Mouse (Mus musculus) cortical plate, adult 2 months (tissue): ENCODE data around the gene Gp2. TPM values are rescaled to one million over a fixed set of nuclear protein-coding genes. Genes with fewer than 3 reads are reported as not detected.
A peak's percentile ranks its signal among the peaks of the same experiment; 100 is the strongest.

Experiments used
- H3K27ac ChIP-seq: fragments of 200-500 bp; 2 replicates; pipeline ENCODE4 v1.5.1; 2012; ENCODE audit warnings: low read length, control low read depth, inconsistent platforms; ENCODE audit not compliant: insufficient read depth
- H3K4me1 ChIP-seq: fragments of 200-500 bp; 2 replicates; pipeline ENCODE4 v1.6.1; 2011; ENCODE audit warnings: low read length; ENCODE audit not compliant: control insufficient read depth, insufficient read depth
- H3K4me3 ChIP-seq: fragments of 200-500 bp; 2 replicates; pipeline ENCODE4 v1.5.1; 2011; ENCODE audit warnings: mild to moderate bottlenecking, low read length, control low read depth; ENCODE audit not compliant: insufficient read depth
- CTCF ChIP-seq: fragments of 200-500 bp; IDR thresholded peaks from 2 replicates; pipeline ENCODE4 v1.5.1; 2011; ENCODE audit warnings: mild to moderate bottlenecking, control low read depth, low read length; ENCODE audit not compliant: insufficient read depth; ENCODE audit errors: extremely low read depth
- POLR2A ChIP-seq: fragments of 200-500 bp; IDR thresholded peaks from 2 replicates; pipeline ENCODE4 v1.6.1; 2011; ENCODE audit warnings: mild to moderate bottlenecking, low read length, control low read depth; ENCODE audit not compliant: insufficient read depth; ENCODE audit errors: extremely low read depth
- polyA plus RNA-seq: library from polyadenylated mRNA; depleted of rRNA; stranded (reverse); fragments of >200 nt; gene quantifications from 2 replicates; pipeline ENCODE4 v1.2.3, GENCODE M21; 2012; rRNA removed

The Gp2 gene
- polyA plus RNA-seq, 1 experiment = not detected

- H3K4me3 ChIP-seq = no peak overlapping the region
- TF ChIP-seq CTCF (peak; percentile 80), POLR2A (no peak)
- H3K27ac ChIP-seq = no peak overlapping the region
- no peaks in the 10 kb centered on the region for H3K4me1 ChIP-seq
Observed at GRCm38 (mm10) chr7:119427180-119427616, 31.9 kb downstream of the Gp2 start.

GRCm38 (mm10) chr7:119420730-119421129, 38.4 kb downstream of the Gp2 start:
- Histone ChIP-seq H3K4me3 (no peak overlapping the region), H3K4me1 (no peaks in the 10 kb centered on the region; the same call in 1 of the 2 replicates), H3K27ac (no peak overlapping the region)
- TF ChIP-seq CTCF (no peak), POLR2A (no peak)

DNA sequence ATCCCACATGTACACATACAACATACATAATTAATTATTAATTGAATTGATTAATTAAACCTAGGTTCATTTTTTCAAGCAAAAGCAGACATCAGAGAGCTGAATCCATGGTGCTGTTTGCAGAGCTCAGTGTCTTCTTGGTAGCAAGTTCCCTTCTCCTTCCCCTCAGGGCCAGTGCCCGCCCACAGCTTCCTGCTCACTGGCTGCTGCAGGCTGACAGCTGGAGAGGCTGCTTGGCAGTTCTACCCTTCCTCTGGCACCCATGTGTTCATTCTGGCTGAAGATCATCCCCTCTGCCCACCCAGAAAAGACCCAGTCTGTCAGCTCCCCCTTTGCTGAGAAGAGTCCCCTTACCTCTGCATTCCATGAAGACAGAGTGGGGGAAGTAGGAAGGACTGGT, 40.6 kb downstream of the Gp2 start:
- H3K27ac ChIP-seq = no peak overlapping the region
- no peaks in the 10 kb centered on the region; the same call in 1 of the 2 replicates for H3K4me1 ChIP-seq
- TF ChIP-seq CTCF = no peak
- no peak for TF ChIP-seq POLR2A
- H3K4me3 ChIP-seq = no peak overlapping the region

DNA sequence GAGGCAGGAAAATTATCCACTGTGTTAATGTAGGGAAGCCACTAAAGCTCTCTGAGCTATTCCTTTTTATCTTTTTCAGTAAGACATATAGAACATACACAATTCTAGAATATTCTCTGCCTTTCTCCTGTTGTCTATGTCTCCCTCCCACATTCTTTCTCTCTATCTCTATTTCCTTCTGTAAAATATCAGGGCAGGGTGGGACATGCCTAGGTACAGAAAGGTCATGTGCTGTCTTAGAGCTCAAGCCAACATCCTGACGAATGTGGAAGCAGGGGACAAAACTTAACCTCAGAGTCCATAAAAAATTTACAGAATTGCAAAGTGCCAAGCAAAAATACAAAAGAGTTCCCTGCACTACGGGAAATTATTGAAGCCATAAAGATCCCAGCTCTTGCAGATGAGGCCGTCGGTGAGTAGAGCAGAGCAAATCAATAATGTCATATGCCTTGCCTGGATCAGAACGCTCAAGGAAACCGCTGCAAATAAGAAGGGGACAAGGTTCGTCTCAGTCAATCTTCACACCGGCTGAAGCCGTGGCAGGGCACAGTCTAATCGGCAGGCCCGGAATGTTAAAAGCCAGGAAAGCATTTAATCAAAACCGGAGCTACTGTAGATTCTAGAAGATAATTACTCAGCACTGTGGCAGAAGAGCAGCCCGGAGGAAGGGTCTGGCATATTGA, 64.9 kb downstream of the Gp2 start:
- TF ChIP-seq POLR2A (no peak), CTCF (no peak)
- H3K4me3 ChIP-seq = no peak overlapping the region
- H3K27ac ChIP-seq = no peak overlapping the region
- no peaks in the 10 kb centered on the region for H3K4me1 ChIP-seq

Other genes with a start within 250 kb of the Gp2 start
- not detected in 2 replicates for gene Umod, start 20.0 kb upstream of the Gp2 start, polyA plus RNA-seq
- gene Acsm5, start 60.2 kb upstream of the Gp2 start, polyA plus RNA-seq = 0.11 and 0.29 TPM in 2 replicates
- not detected in 2 replicates for gene Pdilt, start 64.2 kb upstream of the Gp2 start, polyA plus RNA-seq
- gene Acsm2, start 95.1 kb upstream of the Gp2 start, polyA plus RNA-seq = not detected in 2 replicates
- not detected in 2 replicates for gene Acsm1, start 147.7 kb upstream of the Gp2 start, polyA plus RNA-seq
- 0.06 and 0.13 TPM in 2 replicates for gene Acsm4, start 230.7 kb upstream of the Gp2 start, polyA plus RNA-seq